Mouse (Mus musculus): ENCODE results near the gene Cacnb1.

Gene Cacnb1

DNA sequence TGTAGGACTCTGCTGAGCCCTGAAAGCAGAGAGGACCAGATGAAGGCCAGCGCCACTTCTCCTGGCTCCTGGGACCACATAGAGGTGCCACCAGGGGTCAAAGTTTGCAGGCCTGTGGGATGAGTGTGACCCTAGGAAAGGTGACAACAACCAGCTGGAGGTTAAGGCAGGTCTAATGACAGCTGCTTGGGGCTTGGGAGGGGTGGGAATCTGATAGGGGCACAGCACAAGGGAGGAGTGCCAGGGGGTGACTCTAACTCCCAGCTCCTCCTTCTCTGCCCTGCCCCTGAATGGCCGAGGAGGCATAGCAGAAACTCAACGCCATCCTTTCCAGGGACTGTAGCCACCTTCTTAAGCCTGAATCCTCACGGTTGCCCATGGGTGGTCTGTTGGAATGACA is 6.0 kb downstream of the Cacnb1 start:
- CTCF ChIA-PET: no interaction called here

DNA sequence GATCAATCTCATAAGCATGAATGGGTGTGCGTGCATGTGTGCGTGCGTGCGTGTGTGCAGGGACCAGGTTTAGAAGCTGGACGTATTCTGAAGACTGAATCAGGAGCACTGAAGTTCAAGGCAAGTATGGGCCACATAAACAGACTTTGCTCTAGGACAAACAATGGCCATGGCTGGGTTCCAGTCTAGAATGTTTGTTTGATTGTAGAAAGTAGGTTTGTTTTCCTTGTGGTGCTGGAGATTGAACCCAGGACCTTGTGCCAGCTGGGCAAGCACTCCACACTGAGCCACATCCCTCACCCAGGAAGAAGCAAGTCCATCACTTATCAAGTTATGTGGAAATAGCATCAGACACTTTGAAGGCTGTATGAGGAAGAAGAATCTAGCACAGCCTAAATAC is 6.7 kb downstream of the Cacnb1 start:
- CTCF ChIA-PET: no interaction called here

GRCm38 (mm10) chr11:98012831-98013230 is 10.0 kb downstream of the Cacnb1 start:
- CTCF ChIA-PET: interaction anchor here (0.5 kb wide), 1 partner anchor 573 kb away, joined by 4 read pairs; no protein-coding TSS in a partner anchor

DNA sequence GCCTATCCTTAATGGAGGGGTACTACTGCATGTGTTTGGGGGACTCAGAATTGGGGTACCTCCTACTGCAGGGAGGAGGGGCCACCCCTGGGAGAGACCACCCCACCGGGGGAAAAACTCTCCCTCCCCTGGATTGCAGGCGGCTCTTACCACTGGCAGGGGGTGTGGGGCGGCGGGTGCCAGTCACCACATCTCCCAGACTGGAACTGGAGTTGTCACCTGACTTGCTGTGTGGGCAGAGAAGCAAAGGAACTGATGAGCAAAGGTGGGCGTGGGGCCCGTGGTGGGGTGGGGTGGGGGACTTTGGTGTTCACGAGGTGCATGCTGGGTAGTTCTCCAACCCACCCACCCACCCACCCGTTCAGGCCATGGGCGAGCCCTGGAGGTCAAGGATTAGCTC is 11.1 kb downstream of the Cacnb1 start:
- CTCF ChIA-PET: interaction anchor here (1.1 kb wide), 1 partner anchor 11 kb away, joined by 5 read pairs; the partner anchor contains the start of gene Cacnb1

DNA sequence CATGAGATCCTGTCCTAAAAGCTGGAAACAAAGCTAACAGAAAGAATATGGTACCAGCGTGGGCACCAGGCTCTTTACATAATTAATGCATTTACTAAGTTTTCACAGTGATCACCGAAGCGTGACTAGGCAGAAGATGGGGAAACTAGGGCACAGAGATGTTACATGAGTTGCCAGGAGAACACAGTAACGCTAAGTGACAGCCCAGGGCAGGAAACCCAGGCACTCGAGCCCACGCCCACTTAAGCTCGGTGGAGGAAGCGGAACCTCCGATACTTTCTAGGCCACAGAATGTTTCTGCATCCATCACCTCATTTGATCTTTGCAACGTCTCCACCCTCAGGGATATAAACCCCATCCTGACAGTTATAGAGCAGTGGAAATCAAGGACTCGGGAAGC is 14.7 kb downstream of the Cacnb1 start:
- CTCF ChIA-PET: interaction anchor here (0.9 kb wide), 1 partner anchor 18 kb away, joined by 4 read pairs; the partner anchor contains the start of gene Rpl19

DNA sequence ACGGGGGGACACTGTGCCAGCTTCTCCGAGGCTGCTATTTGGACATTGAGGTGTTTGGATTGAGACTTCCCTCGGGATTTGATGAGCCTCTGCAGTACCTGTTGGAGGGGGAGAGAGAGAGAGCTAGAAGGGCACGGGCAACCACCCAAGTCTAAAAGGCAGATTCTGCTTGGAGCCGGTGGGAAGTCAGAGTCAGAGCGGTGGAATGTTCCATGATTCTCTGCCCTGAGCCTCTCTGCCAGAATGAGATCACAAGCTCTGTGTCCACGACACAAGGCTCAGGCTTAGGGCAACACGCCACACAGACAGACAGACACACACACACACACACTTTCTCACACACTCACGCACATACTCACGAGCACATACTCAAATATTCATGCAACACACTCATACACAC is 17.1 kb downstream of the Cacnb1 start:
- CTCF ChIA-PET: interaction anchor here (1.9 kb wide), 1 partner anchor 48 kb away, joined by 4 read pairs; no protein-coding TSS in a partner anchor

GRCm38 (mm10) chr11:98005076-98005475 is 17.8 kb downstream of the Cacnb1 start:
- CTCF ChIA-PET: interaction anchor here (1.9 kb wide), 1 partner anchor 47 kb away, joined by 4 read pairs; no protein-coding TSS in a partner anchor

DNA sequence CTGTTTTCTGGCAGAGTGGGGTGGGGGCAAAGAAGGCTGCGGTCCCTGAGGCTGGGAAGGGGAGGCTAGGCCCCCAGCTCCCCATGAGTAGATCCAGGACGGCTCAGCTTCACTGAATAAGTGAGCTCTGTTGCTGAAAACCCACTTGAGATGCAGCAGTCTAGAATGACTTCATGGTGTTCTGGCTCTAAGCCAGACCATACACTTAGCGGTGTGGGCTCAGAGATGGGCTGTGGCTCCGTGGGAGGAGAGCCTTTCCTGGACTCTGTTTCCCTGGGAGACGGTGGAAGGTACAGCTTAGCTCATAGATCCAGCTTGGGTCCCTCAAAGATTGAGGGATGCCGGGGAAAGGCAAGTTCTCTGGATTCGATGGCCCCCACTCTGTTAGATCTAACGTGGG is 18.7 kb downstream of the Cacnb1 start:
- CTCF ChIA-PET: interaction anchor here (0.6 to 1.3 kb wide), 3 partner anchors 18 to 213 kb away, joined by 3 to 10 read pairs (median 4); partner anchors contain the start of gene Plxdc1

DNA sequence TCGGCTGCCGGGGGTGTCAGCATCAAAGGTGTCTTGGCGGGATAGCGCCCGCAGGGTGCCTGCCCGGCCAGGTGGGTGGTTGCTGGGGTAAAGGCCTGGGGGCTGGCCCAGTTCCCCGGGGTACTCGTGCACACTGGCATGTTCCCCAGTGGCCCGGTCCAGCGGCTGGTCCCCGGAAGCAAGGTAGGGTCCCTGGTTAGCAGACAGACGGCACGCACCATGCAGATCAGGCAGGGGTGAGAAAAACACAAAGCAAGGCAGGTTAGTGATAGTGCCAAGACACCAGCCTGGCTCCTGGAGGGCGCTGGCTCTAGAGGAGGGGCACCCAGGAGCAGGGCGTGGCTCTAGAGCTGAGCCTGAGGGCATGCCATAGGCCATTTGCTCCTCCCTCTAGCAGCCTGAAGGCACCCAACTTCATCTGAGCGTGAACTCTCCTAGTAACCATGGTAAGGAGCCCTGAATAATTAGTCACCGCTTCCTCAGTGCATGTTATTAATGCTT is 19.6 kb downstream of the Cacnb1 start:
- CTCF ChIA-PET: interaction anchor here (1.3 kb wide), 1 partner anchor 17 kb away, joined by 4 read pairs; the partner anchor contains the start of gene Plxdc1

- CTCF ChIA-PET: interaction anchor here (0.5 to 1.3 kb wide), 5 partner anchors 16 to 194 kb away, joined by 3 to 10 read pairs (median 3); partner anchors contain the start of gene Plxdc1
Observed at GRCm38 (mm10) chr11:98002627-98003026, 20.2 kb downstream of the Cacnb1 start.

DNA sequence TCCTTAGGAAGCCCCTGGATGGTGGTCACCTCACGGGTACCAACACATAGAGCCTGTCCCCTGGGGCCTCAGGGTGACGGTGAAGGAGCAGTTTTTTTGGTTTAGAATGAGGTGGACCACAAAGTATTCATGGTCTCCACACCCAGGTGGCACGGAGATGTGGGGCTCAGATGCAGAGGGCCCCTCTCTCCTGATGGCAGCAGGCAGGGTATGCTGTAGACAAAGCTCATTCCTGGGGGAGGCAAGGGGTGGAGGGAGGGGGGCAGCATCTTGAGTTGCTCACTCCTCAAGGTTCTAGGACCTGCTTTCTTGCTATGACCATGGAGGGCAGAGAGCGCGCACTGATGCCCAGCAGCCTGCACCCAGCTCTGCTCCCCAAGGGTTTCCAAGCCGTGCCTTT is 20.8 kb downstream of the Cacnb1 start:
- CTCF ChIA-PET: interaction anchor here (0.8 to 1.1 kb wide), 2 partner anchors 15 to 193 kb away, joined by 3 read pairs; no protein-coding TSS in a partner anchor

DNA sequence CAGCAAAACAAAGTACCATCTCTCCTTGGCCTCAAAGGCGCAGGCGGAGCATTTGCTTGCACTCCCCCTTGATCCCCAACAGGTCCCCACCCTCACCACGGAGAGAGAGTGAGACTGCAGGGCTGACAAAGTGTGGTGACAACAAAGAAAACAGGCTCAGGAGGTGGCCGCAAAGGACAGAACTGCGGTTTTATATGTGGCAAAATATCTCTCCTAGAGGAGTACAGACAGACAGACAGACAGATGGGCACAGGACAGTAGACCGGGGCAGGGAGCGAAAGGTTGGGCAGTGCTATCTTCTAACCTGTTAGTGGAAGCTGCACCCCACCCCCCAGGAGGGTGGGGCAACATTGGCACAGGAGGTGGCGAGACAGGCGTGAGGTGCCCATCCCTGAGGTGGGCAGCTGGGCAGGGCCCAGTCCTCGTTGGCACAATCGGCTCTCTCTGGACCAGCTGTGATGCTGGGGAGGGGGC is 21.4 kb downstream of the Cacnb1 start:
- CTCF ChIA-PET: no interaction called here

GRCm38 (mm10) chr11:98000378-98001140 is 22.3 kb downstream of the Cacnb1 start:
- CTCF ChIA-PET: no interaction called here

GRCm38 (mm10) chr11:97999748-98000147 is 23.1 kb downstream of the Cacnb1 start:
- CTCF ChIA-PET: no interaction called here

GRCm38 (mm10) chr11:97998898-97999608 is 23.8 kb downstream of the Cacnb1 start:
- CTCF ChIA-PET: interaction anchor here (0.7 kb wide), 1 partner anchor 82 kb away, joined by 5 read pairs; no protein-coding TSS in a partner anchor

DNA sequence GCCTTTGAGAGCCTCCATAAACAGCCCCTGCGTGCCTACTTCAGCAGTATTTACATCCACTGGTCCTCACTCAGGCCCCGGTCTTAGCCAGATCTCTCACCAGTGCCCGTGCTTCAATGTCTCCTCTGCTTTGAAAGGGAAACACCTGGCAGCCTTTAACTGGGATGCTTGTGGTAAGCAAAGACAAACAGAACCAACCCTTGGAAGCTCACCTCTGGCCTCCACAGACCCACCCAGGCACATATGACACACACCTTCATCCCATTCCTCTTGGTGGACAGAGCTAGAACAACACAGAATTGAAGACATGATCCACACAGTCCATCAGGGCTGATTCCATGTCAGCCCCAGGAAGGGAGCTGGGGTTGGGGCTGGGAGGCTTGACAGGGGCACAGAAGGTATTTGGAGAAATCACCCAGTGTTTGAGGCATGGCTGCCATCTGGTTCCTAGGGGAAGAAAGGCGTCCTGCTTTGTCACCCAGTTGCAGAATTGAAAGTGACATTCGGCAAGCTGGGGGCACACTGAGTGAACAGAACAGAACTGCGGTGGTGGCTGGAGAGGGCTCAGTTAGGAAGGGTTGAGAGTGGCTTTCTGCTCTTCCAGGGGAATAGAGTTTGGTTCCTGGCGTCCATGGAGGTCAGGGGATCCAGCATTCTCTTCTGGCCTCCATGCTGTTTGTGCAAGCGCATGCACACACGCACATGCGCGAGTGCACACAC is 24.6 kb downstream of the Cacnb1 start:
- CTCF ChIA-PET: interaction anchor here (0.7 kb wide), 1 partner anchor 83 kb away, joined by 5 read pairs; no protein-coding TSS in a partner anchor

DNA sequence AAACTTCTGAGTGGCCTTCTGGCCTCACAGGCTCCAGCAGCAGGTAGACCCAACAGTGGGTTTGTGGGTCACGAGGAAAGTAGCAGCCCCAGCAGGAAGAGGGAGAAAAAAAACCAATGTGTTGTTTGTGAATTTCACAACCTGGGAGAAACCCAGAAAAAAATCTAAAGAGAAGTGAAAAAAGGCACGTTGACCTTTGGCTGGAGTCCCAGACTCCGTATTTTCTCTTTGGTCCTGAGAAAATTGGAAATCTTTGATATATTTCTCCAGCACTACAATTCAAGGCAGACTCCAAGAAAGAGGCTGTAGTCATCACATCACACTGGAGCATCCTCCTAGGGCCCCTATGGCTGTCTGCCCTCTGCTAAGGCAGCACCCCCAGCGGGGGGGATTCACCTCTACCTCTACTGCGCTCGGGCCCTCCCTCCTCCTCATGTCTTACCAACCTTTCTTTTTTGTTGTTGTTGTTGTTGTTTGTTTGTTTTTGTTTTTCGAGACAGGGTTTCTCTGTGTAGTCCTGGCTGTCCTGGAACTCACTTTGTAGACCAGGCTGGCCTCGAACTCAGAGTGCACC is 25.4 kb downstream of the Cacnb1 start:
- CTCF ChIA-PET: no interaction called here

- CTCF ChIA-PET: interaction anchor here (0.7 kb wide), 1 partner anchor 52 kb away, joined by 5 read pairs; no protein-coding TSS in a partner anchor
Observed at GRCm38 (mm10) chr11:97996691-97997090, 26.1 kb downstream of the Cacnb1 start.

- CTCF ChIA-PET: no interaction called here
Observed at GRCm38 (mm10) chr11:97995564-97996288, 27.1 kb downstream of the Cacnb1 start, which contains the start of gene Arl5c. Gene Arl5c, minus strand, starts transcription at chr11:97996181.

- CTCF ChIA-PET: interaction anchor here (0.6 kb wide), 1 partner anchor 24 kb away, joined by 5 read pairs; no protein-coding TSS in a partner anchor
Observed at GRCm38 (mm10) chr11:97994539-97995100, 28.2 kb downstream of the Cacnb1 start.
